Mouse (Mus musculus) limb, embryonic 12.5 days (tissue): Measurements from ENCODE around the gene Tmem120b. TPM values are rescaled to one million over a fixed set of nuclear protein-coding genes. Genes with fewer than 3 reads are reported as not detected.

ENCODE experiments used
- ATAC-seq: fragments of 200-750 bp; cut with Nextera tagmentation; 2 replicates; pipeline ENCODE4 v1.8.0; 2017; ENCODE audit warnings: low read depth, moderate TSS enrichment; ENCODE audit not compliant: insufficient number of reproducible peaks, insufficient read depth, low FRiP score, low TSS enrichment
- H3K27ac ChIP-seq: fragments of 300-500 bp; sonication (generic); 2 replicates; pipeline ENCODE4 v1.5.1; 2016; ENCODE audit warnings: mild to moderate bottlenecking, moderate library complexity
- H3K27me3 ChIP-seq: fragments of 300-500 bp; sonication (generic); 2 replicates; pipeline ENCODE4 v1.6.1; 2016; ENCODE audit warnings: mild to moderate bottlenecking, moderate library complexity
- H3K36me3 ChIP-seq: fragments of 300-500 bp; sonication (generic); 2 replicates; pipeline ENCODE4 v1.6.1; 2016; ENCODE audit warnings: mild to moderate bottlenecking, moderate library complexity
- H3K4me1 ChIP-seq: fragments of 300-500 bp; sonication (generic); replicated peaks from 2 replicates; pipeline ENCODE4 v1.6.1; 2016
- H3K4me2 ChIP-seq: fragments of 300-500 bp; sonication (generic); 2 replicates; pipeline ENCODE4 v1.6.1; 2016; ENCODE audit warnings: mild to moderate bottlenecking, moderate library complexity
- H3K4me3 ChIP-seq: fragments of 300-500 bp; sonication (generic); replicated peaks from 2 replicates; pipeline ENCODE4 v1.5.1; 2016; ENCODE audit warnings: mild to moderate bottlenecking
- H3K9ac ChIP-seq: fragments of 300-500 bp; sonication (generic); replicated peaks from 2 replicates; pipeline ENCODE4 v1.6.1; 2016; ENCODE audit warnings: mild to moderate bottlenecking, moderate library complexity
- H3K9me3 ChIP-seq: fragments of 300-500 bp; sonication (generic); 2 replicates; pipeline ENCODE4 v1.6.1; 2016; ENCODE audit warnings: mild to moderate bottlenecking, moderate library complexity
- WGBS: fragments of 180-500 bp; shearing (Covaris S2); methylation state at CpG from one replicate; pipeline ENCODE4 v1.1.7; 2016; 5-methylcytosine and 5-hydroxymethylcytosine counted together
- polyA plus RNA-seq: library from polyadenylated mRNA; unstranded; fragments of >200 nt; fragmentation: Nextera tagmentation; extraction: Ambion mirVana; gene quantifications from 2 replicates; pipeline ENCODE4 v1.2.1, GENCODE M21; 2016

Gene Tmem120b
- polyA plus RNA-seq, 1 experiment from 2014 or later, result 14.1 TPM

GRCm38 (mm10) chr5:123129170-123129757 is 61.0 kb downstream of the Tmem120b start:
- peaks cover 59% of the 10 kb centered on the region for H3K36me3 ChIP-seq
- no peak overlapping the region for H3K27ac ChIP-seq
- no peak for ATAC-seq
- no peak overlapping the region for H3K4me2 ChIP-seq
- H3K9me3 ChIP-seq, result no peaks in the 10 kb centered on the region
- no peaks in the 10 kb centered on the region for H3K27me3 ChIP-seq
- no peak overlapping the region for H3K4me3 ChIP-seq
- WGBS, result 87% methylated on average over 10 of the region's 10 CpGs
- H3K4me1 ChIP-seq, result peaks cover 33% of the 10 kb centered on the region
- H3K9ac ChIP-seq, result no peak overlapping the region

GRCm38 (mm10) chr5:123130030-123130813 is 62.0 kb downstream of the Tmem120b start:
- no peaks in the 10 kb centered on the region for H3K9me3 ChIP-seq
- peaks cover 67% of the 10 kb centered on the region for H3K36me3 ChIP-seq
- H3K4me2 ChIP-seq, result no peak overlapping the region
- H3K9ac ChIP-seq, result no peak overlapping the region
- H3K4me3 ChIP-seq, result no peak overlapping the region
- H3K27ac ChIP-seq, result no peak overlapping the region
- no peak for ATAC-seq
- H3K27me3 ChIP-seq, result no peaks in the 10 kb centered on the region
- H3K4me1 ChIP-seq, result peaks cover 43% of the 10 kb centered on the region
- 88% methylated on average over 9 of the region's 9 CpGs for WGBS

DNA sequence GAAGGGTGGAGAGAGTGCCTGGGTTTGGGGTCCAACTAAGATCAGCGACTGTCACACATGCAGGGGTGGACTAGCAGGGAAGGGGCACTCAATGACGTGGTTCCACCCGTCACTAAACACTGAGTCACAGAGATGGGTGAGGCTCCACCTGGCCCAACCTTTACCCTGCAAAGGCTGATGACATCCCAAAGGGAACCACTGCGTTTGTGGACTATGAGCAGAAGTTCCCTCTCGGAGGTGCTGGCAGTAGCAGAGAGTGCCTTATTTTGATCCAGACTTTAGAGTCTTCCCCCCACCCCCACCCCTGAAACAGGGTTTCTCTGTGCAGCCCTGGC is 62.6 kb downstream of the Tmem120b start:
- peaks cover 48% of the 10 kb centered on the region for H3K4me1 ChIP-seq
- peaks cover 66% of the 10 kb centered on the region for H3K36me3 ChIP-seq
- no peak overlapping the region for H3K9ac ChIP-seq
- H3K4me2 ChIP-seq, result no peak overlapping the region
- no peak overlapping the region for H3K4me3 ChIP-seq
- no peaks in the 10 kb centered on the region for H3K27me3 ChIP-seq
- no peak overlapping the region for H3K27ac ChIP-seq
- WGBS, result 82% methylated on average over 5 of the region's 5 CpGs
- no peak for ATAC-seq
- H3K9me3 ChIP-seq, result no peaks in the 10 kb centered on the region

DNA sequence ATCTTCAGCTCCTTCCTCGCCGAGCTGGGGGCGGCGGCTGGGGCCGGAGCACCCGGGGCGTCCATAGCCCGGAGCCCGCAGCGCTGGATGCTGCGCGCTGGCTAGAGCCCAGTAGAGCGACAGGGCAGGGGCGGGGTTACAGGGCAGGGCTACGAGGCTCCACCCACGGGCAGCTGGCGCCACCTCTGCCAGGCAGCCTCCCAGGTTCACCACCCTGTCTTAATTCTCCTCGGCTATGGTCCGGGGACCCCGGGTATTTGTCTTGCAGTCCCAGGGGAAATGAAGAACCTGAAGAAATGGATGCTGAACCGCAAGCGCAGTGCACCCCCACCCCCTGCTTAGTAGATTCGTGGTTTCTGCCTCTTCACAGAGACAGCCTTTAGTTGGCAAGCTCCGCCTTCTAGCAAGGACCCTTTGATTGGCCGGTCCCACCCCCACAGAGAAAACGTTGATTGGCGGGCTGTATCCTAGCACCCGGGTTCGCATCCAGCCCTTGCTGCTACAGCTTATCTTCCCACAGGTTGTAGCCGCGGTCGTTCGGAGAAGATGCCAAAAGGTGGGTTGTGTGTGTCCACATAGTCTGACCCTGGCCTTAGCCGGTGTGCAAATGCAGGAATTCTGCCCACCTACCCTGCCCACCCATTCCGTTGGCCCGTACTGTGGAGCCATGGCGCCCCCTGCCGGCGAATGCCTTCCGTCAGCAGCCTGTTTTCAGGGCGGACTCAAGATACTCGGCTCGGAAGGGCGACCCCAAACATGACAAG is 64.3 kb downstream of the Tmem120b start, which contains the start of gene Rhof:
Rhof (minus strand) TSS at position 385 of the 764 bp plus-strand sequence.
- WGBS, result 3% methylated on average over 44 of the region's 44 CpGs
- H3K4me3 ChIP-seq, result peak within 1 kb of the TSS; percentile 39
- peak; percentile 45; the same call in 1 of the 2 replicates for ATAC-seq
- peak within 1 kb of the TSS; percentile 100 for H3K4me2 ChIP-seq
- H3K4me1 ChIP-seq, result peaks cover 65% of the 10 kb centered on the region
- H3K9ac ChIP-seq, result peak within 1 kb of the TSS; percentile 53; the same call in 1 of the 2 replicates
- no peaks in the 10 kb centered on the region for H3K9me3 ChIP-seq
- H3K27ac ChIP-seq, result peak within 1 kb of the TSS; percentile 100
- no peaks in the 10 kb centered on the region for H3K27me3 ChIP-seq
- H3K36me3 ChIP-seq, result peaks cover 62% of the 10 kb centered on the region

DNA sequence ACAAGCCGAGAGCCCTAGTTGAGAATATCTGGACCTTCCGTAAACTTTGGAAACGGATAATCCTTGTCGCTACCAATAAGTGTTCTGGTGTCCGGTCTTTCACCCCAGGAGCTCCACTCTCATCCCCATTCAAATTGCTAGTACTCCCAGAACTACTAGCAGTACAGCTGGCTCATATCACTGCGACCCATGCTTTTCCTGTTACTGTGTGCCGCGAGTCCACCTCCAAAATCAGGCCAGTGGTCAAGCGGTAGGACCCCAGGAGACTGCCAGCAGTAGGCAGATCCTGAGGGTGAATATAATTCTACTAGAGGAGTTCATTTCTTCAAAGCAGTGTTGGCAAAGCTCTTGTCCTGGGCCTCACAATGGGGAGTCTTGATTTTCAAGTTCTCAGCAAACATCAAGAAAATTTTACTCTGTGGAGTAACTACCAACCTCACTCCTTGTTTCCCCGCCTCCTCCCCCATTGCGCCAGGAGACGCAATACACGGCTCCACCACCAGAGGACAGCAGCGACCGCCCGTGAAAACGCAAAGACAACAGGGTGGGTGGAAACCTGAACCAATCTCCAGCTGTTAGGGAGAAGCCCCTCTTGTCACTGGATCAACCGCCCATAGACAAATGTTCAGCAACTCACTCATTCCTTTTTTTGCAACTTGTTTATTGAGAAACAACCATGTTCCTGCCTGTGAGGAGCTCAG is 65.0 kb downstream of the Tmem120b start:
- H3K9ac ChIP-seq, result no peak overlapping the region
- WGBS, result 19% methylated on average over 18 of the region's 18 CpGs

DNA sequence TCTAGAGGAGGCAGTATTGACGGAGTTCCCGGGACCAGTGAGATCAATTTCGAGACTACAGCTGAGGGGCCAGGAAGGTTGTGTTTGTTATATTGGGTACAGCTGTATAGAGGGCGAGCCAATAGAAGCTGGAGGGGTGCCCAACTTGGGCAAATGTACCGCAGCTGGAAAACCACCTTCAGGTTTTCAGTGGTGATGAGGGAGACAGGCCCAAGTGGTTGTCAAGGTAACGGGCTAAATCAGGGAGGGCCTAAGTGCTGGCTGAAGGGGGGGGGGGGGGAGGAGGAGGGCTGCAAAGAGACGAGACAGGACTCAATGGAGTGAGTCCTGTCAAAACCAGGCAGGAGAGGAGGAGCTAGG is 65.5 kb downstream of the Tmem120b start:
- no peak overlapping the region for H3K9ac ChIP-seq
- H3K4me3 ChIP-seq, result 0 out of 2 replicates have a peak overlapping the region, but pooled peaks have one; percentile 99
- peak overlapping the region; percentile 100 for H3K27ac ChIP-seq

More for the DNA sequence above, 65.0 kb downstream of the Tmem120b start:
- Histone ChIP-seq H3K36me3 (peaks cover 58% of the 10 kb centered on the region), H3K27ac (peak overlapping the region; percentile 100), H3K9me3 (no peaks in the 10 kb centered on the region), H3K27me3 (no peaks in the 10 kb centered on the region), H3K4me1 (peaks cover 73% of the 10 kb centered on the region), H3K4me3 (peak overlapping the region; percentile 99; the same call in 1 of the 2 replicates), H3K4me2 (peak overlapping the region; percentile 100)
- ATAC-seq, result no peak

GRCm38 (mm10) chr5:123134186-123134874 is 66.1 kb downstream of the Tmem120b start:
- H3K27me3 ChIP-seq, result no peaks in the 10 kb centered on the region
- ATAC-seq, result no peak
- peaks cover 71% of the 10 kb centered on the region for H3K4me1 ChIP-seq
- peak overlapping the region; percentile 100 for H3K4me2 ChIP-seq
- peak overlapping the region; percentile 100 for H3K9ac ChIP-seq
- 52% methylated on average over 13 of the region's 13 CpGs for WGBS
- H3K4me3 ChIP-seq, result peak overlapping the region; percentile 99
- no peaks in the 10 kb centered on the region for H3K9me3 ChIP-seq
- peak overlapping the region; percentile 100 for H3K27ac ChIP-seq
- H3K36me3 ChIP-seq, result peaks cover 48% of the 10 kb centered on the region

More for the DNA sequence above, 65.5 kb downstream of the Tmem120b start:
- ATAC-seq, result no peak
- no peaks in the 10 kb centered on the region for H3K9me3 ChIP-seq
- WGBS, result 20% methylated on average over 7 of the region's 7 CpGs
- peaks cover 53% of the 10 kb centered on the region for H3K36me3 ChIP-seq
- H3K4me2 ChIP-seq, result peak overlapping the region; percentile 100
- H3K4me1 ChIP-seq, result peaks cover 74% of the 10 kb centered on the region
- H3K27me3 ChIP-seq, result no peaks in the 10 kb centered on the region

GRCm38 (mm10) chr5:123134875-123135382 is 66.7 kb downstream of the Tmem120b start:
- Histone ChIP-seq H3K4me2 (peak overlapping the region; percentile 100), H3K27ac (peak overlapping the region; percentile 100), H3K4me1 (peaks cover 71% of the 10 kb centered on the region), H3K36me3 (peaks cover 42% of the 10 kb centered on the region), H3K4me3 (peak overlapping the region; percentile 99), H3K9me3 (no peaks in the 10 kb centered on the region), H3K27me3 (no peaks in the 10 kb centered on the region), H3K9ac (peak overlapping the region; percentile 100)
- 16% methylated on average over 8 of the region's 8 CpGs for WGBS
- no peak for ATAC-seq

GRCm38 (mm10) chr5:123135471-123136360 is 67.5 kb downstream of the Tmem120b start:
- peak overlapping the region; percentile 100 for H3K27ac ChIP-seq
- peaks cover 34% of the 10 kb centered on the region for H3K36me3 ChIP-seq
- H3K27me3 ChIP-seq, result no peaks in the 10 kb centered on the region
- peak overlapping the region; percentile 100 for H3K9ac ChIP-seq
- H3K4me2 ChIP-seq, result peak overlapping the region; percentile 100
- peaks cover 71% of the 10 kb centered on the region for H3K4me1 ChIP-seq
- ATAC-seq, result no peak
- 1% methylated on average over 30 of the region's 30 CpGs for WGBS
- H3K9me3 ChIP-seq, result no peaks in the 10 kb centered on the region
- H3K4me3 ChIP-seq, result peak overlapping the region; percentile 99
